Mouse (Mus musculus) fat pad, adult 2 months (tissue): ENCODE measurements around the gene Olfr703.

ENCODE experiments used
- DNase-seq: peaks from one replicate; pipeline ENCODE4 v3.0.0-alpha.2; 2011; ENCODE audit warnings: low read depth, low spot score; ENCODE audit errors: extremely low read depth

The Olfr703 gene

GRCm38 (mm10) chr7:106843060-106843459 is at the start of gene Olfr703:
Olfr703 (plus strand) TSS chr7:106843360.
- DNase-seq: no peak

- no peak for DNase-seq
Measured at GRCm38 (mm10) chr7:106808734-106809133, 34.4 kb upstream of the Olfr703 start, which contains the start of gene Olfr700. Olfr700 (minus strand) TSS chr7:106808834.

- no peak for DNase-seq
Measured at GRCm38 (mm10) chr7:106813829-106814228, 29.3 kb upstream of the Olfr703 start, which contains the start of gene Olfr701. Olfr701 (plus strand) TSS chr7:106814129.

- no peak for DNase-seq
Measured at GRCm38 (mm10) chr7:106815775-106816174, 27.4 kb upstream of the Olfr703 start.

- no peak for DNase-seq
Measured at GRCm38 (mm10) chr7:106818414-106818813, 24.7 kb upstream of the Olfr703 start.

GRCm38 (mm10) chr7:106833793-106834192 is 9.4 kb upstream of the Olfr703 start, which contains the start of gene Olfr702:
Olfr702 (minus strand) TSS chr7:106833893.
- DNase-seq: no peak

GRCm38 (mm10) chr7:106862885-106863284 is 19.7 kb downstream of the Olfr703 start, which contains the start of gene Olfr704:
Olfr704 (plus strand) TSS chr7:106863185.
- no peak for DNase-seq

- DNase-seq: no peak
Measured at GRCm38 (mm10) chr7:106876791-106877190, 33.6 kb downstream of the Olfr703 start, which contains the start of gene Olfr705. Olfr705 (minus strand) TSS chr7:106876891.

- no peak for DNase-seq
Measured at GRCm38 (mm10) chr7:106888062-106888461, 44.9 kb downstream of the Olfr703 start, which contains the start of gene Olfr706. Olfr706 (minus strand) TSS chr7:106888162.
